Mouse (Mus musculus): ENCODE measurements at regions not wholly inside any gene's neighbourhood (a gene's known extent, or its start where the extent isn't known, plus 50 kb on each side); places are given as distances from the start of the nearest gene placed in this dataset.

DNA sequence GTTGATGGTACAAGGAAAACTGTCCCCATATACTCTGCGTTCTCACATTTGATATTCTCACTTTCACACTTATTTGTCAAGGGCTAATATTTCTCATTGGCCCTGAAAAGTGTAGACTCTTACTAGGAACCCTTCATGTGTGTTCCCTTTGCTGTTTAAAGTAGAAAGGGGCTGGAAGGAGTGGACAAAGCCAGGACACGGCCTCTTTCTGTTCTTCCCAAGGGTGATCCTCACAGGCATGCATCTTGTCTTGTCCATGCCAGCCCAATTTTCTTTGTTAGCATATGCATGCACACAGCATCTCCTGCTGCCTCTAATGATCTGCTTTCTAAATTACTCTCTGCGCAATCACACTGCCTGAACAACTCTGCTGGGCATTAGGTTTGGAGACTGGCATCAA, 451.8 kb downstream of the Lmo4 start:
- Histone ChIP-seq H3K4me2 (replicated peaks; ENCODE audit: low read depth) (no peak overlapping the region), H3K27me3 (replicated peaks; ENCODE audit: control insufficient read depth, insufficient read depth, low read length) (no peaks in the 10 kb centered on the region), H3K9ac (ENCODE audit: low read depth, low read length) (no peak overlapping the region), H3K4me3 (ENCODE audit: low read depth, low read length) (no peak overlapping the region), H3K36me3 (ENCODE audit: control insufficient read depth, insufficient read depth) (no peaks in the 10 kb centered on the region), H3K27ac (ENCODE audit: low read depth, low read length) (no peak overlapping the region), H3K9me3 (ENCODE audit: control insufficient read depth) (no peaks in the 10 kb centered on the region), H3K4me1 (replicated peaks; ENCODE audit: control insufficient read depth, insufficient read depth, low read length) (no peaks in the 10 kb centered on the region)
- TF ChIP-seq CTCF (IDR thresholded peaks at IDR 0.05; ENCODE audit: low read depth), result no peak
- WGBS, result 92% methylated on average over 3 of the region's 3 CpGs
- ATAC-seq, result no peak

DNA sequence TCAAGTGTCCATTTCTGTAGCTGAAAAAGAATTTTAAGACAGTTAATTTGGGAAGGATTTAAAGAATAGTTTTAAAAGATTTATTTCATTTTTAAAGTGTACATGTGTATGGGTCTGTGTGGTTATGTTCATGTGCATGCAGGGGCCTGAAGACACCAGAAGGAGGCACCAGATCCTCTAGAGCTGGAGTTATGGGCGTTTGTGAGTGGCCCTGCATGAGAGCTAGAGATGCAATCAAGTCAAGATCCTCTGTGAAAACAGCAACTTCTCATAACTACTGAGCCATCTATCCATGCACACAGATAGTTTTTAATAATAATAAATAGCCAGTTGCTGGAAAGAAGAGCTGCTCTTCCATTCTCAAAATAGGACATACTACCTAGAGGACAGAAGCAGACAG, 452.4 kb downstream of the Lmo4 start:
- Histone ChIP-seq H3K4me1 (replicated peaks; ENCODE audit: control insufficient read depth, insufficient read depth, low read length) (no peaks in the 10 kb centered on the region), H3K4me2 (replicated peaks; ENCODE audit: low read depth) (no peak overlapping the region), H3K27ac (ENCODE audit: low read depth, low read length) (no peak overlapping the region), H3K27me3 (replicated peaks; ENCODE audit: control insufficient read depth, insufficient read depth, low read length) (no peaks in the 10 kb centered on the region), H3K4me3 (ENCODE audit: low read depth, low read length) (no peak overlapping the region), H3K9ac (ENCODE audit: low read depth, low read length) (no peak overlapping the region), H3K9me3 (ENCODE audit: control insufficient read depth) (no peaks in the 10 kb centered on the region), H3K36me3 (ENCODE audit: control insufficient read depth, insufficient read depth) (no peaks in the 10 kb centered on the region)
- peak; percentile 49 for TF ChIP-seq CTCF (IDR thresholded peaks at IDR 0.05; ENCODE audit: low read depth)
- 86% methylated on average over 1 of the region's 1 CpGs for WGBS
- ATAC-seq, result no peak

GRCm38 (mm10) chr3:143750128-143750527, 454.9 kb downstream of the Lmo4 start:
- Histone ChIP-seq H3K4me1 (replicated peaks; ENCODE audit: control insufficient read depth, insufficient read depth, low read length) (no peaks in the 10 kb centered on the region), H3K27ac (ENCODE audit: low read depth, low read length) (no peak overlapping the region), H3K4me2 (replicated peaks; ENCODE audit: low read depth) (no peak overlapping the region), H3K4me3 (ENCODE audit: low read depth, low read length) (no peak overlapping the region), H3K9me3 (ENCODE audit: control insufficient read depth) (no peaks in the 10 kb centered on the region), H3K27me3 (replicated peaks; ENCODE audit: control insufficient read depth, insufficient read depth, low read length) (no peaks in the 10 kb centered on the region), H3K9ac (ENCODE audit: low read depth, low read length) (no peak overlapping the region), H3K36me3 (ENCODE audit: control insufficient read depth, insufficient read depth) (no peaks in the 10 kb centered on the region)
- no peak for ATAC-seq
- no peak for TF ChIP-seq CTCF (IDR thresholded peaks at IDR 0.05; ENCODE audit: low read depth)
- 87% methylated on average over 4 of the region's 4 CpGs for WGBS

- TF ChIP-seq CTCF (IDR thresholded peaks at IDR 0.05; ENCODE audit: low read depth), result no peak
- Histone ChIP-seq H3K4me2 (replicated peaks; ENCODE audit: low read depth) (peak overlapping the region; percentile 64; the same call in 1 of the 2 replicates), H3K9ac (ENCODE audit: low read depth, low read length) (no peak overlapping the region)
Observed at GRCm38 (mm10) chr3:143743649-143744048, 461.4 kb downstream of the Lmo4 start.

GRCm38 (mm10) chr3:143742786-143743571, 462.0 kb downstream of the Lmo4 start:
- no peaks in the 10 kb centered on the region for H3K4me1 ChIP-seq (replicated peaks; ENCODE audit: control insufficient read depth, insufficient read depth, low read length)
- no peaks in the 10 kb centered on the region for H3K9me3 ChIP-seq (ENCODE audit: control insufficient read depth)
- 31% methylated on average over 17 of the region's 17 CpGs for WGBS
- H3K4me2 ChIP-seq (replicated peaks; ENCODE audit: low read depth), result peak overlapping the region; percentile 64
- ATAC-seq, result peak; percentile 43; the same call in 1 of the 2 replicates
- no peaks in the 10 kb centered on the region for H3K27me3 ChIP-seq (replicated peaks; ENCODE audit: control insufficient read depth, insufficient read depth, low read length)
- peak; percentile 58 for TF ChIP-seq CTCF (IDR thresholded peaks at IDR 0.05; ENCODE audit: low read depth)
- no peaks in the 10 kb centered on the region for H3K36me3 ChIP-seq (ENCODE audit: control insufficient read depth, insufficient read depth)
- no peak overlapping the region for H3K27ac ChIP-seq (ENCODE audit: low read depth, low read length)
- peak overlapping the region; percentile 35 for H3K4me3 ChIP-seq (ENCODE audit: low read depth, low read length)
- H3K9ac ChIP-seq (ENCODE audit: low read depth, low read length), result no peak overlapping the region

More at GRCm38 (mm10) chr3:143743649-143744048, 461.4 kb downstream of the Lmo4 start:
- H3K27me3 ChIP-seq (replicated peaks; ENCODE audit: control insufficient read depth, insufficient read depth, low read length), result no peaks in the 10 kb centered on the region
- peak overlapping the region; percentile 35 for H3K4me3 ChIP-seq (ENCODE audit: low read depth, low read length)
- no peaks in the 10 kb centered on the region for H3K4me1 ChIP-seq (replicated peaks; ENCODE audit: control insufficient read depth, insufficient read depth, low read length)
- H3K27ac ChIP-seq (ENCODE audit: low read depth, low read length), result no peak overlapping the region
- no peaks in the 10 kb centered on the region for H3K36me3 ChIP-seq (ENCODE audit: control insufficient read depth, insufficient read depth)
- 35% methylated on average over 7 of the region's 7 CpGs for WGBS
- H3K9me3 ChIP-seq (ENCODE audit: control insufficient read depth), result no peaks in the 10 kb centered on the region
- ATAC-seq, result no peak

DNA sequence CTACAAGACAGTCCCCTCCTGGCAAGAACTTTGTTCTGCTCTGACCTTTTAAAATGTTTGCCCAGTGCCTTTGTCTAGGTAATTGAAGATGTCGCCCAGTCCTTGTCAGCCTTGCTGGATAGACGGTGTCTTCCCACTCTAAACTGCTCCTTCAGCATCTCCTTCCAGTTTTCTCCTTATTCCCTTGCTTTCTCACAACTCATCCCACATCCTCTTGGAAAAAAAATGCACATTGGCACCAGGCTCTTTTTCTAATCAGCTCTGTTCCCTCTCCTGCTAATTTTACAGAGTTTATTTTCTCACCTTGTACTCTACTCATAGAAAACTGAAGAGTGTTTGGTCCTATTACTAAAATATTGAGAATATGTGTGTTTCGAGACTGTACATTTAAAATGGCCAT, 466.3 kb downstream of the Lmo4 start:
- Histone ChIP-seq H3K9me3 (ENCODE audit: control insufficient read depth) (no peaks in the 10 kb centered on the region), H3K36me3 (ENCODE audit: control insufficient read depth, insufficient read depth) (no peaks in the 10 kb centered on the region), H3K4me1 (replicated peaks; ENCODE audit: control insufficient read depth, insufficient read depth, low read length) (no peaks in the 10 kb centered on the region), H3K4me3 (ENCODE audit: low read depth, low read length) (no peak overlapping the region), H3K4me2 (replicated peaks; ENCODE audit: low read depth) (no peak overlapping the region), H3K27ac (ENCODE audit: low read depth, low read length) (no peak overlapping the region), H3K9ac (ENCODE audit: low read depth, low read length) (no peak overlapping the region), H3K27me3 (replicated peaks; ENCODE audit: control insufficient read depth, insufficient read depth, low read length) (no peaks in the 10 kb centered on the region)
- ATAC-seq, result no peak
- WGBS, result 79% methylated on average over 3 of the region's 3 CpGs
- TF ChIP-seq CTCF (IDR thresholded peaks at IDR 0.05; ENCODE audit: low read depth), result no peak
